Comparison of ENCODE assay signal across 20 mouse cellular contexts in genomic region chr4:136063143-136063542, GRCm38 (mm10).
"Had no signal": no experiment of that assay in that cellular context is flagged by ENCODE, and none has a peak within 500 bp of the region (broad histone marks: within the 10 kb centered on the region; RNA-seq: fewer than 3 reads in every experiment).

No protein-coding gene starts in this region.

- H3K27ac ChIP-seq: limb, embryonic 10.5 days; limb, embryonic 13.5 days; liver, embryonic 13.5 days; lung, embryonic 15.5 days; midbrain, embryonic 10.5 days; midbrain, embryonic 13.5 days; stomach, postnatal 0 days had no signal

- H3K27me3 ChIP-seq: limb, embryonic 13.5 days; lung, embryonic 15.5 days; midbrain, embryonic 13.5 days had no signal

- H3K9me3 ChIP-seq: limb, embryonic 10.5 days; limb, embryonic 13.5 days; liver, embryonic 13.5 days; lung, embryonic 15.5 days; midbrain, embryonic 13.5 days had no signal

- H3K4me2 ChIP-seq: limb, embryonic 13.5 days; liver, embryonic 13.5 days; lung, embryonic 15.5 days; midbrain, embryonic 13.5 days had no signal

- ATAC-seq: midbrain, embryonic 13.5 days; midbrain, embryonic 16.5 days had no signal

- H3K36me3 ChIP-seq: limb, embryonic 10.5 days; limb, embryonic 13.5 days; liver, embryonic 13.5 days; lung, embryonic 15.5 days; midbrain, embryonic 10.5 days; midbrain, embryonic 13.5 days had no signal

- DNase-seq: kidney, adult 18-20 months; kidney, adult 9 months; kidney, postnatal 14 days; kidney, postnatal 4 days; liver, embryonic 13.5 days; lung, adult 18-20 months; lung, postnatal 10 days; lung, postnatal 36 days; thymus, adult 2 months; thymus, postnatal 14 days; thymus, postnatal 4 days had no signal

- H3K9ac ChIP-seq: limb, embryonic 13.5 days; liver, embryonic 13.5 days; lung, embryonic 15.5 days; midbrain, embryonic 13.5 days had no signal

- H3K4me3 ChIP-seq: limb, embryonic 10.5 days; limb, embryonic 13.5 days; liver, embryonic 13.5 days; lung, embryonic 15.5 days; megakaryocyte, embryonic 14.5 days; midbrain, embryonic 10.5 days; midbrain, embryonic 13.5 days; myocyte had no signal

- H3K4me1 ChIP-seq: limb, embryonic 10.5 days; limb, embryonic 13.5 days; liver, embryonic 13.5 days; lung, embryonic 15.5 days; megakaryocyte, embryonic 14.5 days; midbrain, embryonic 10.5 days; midbrain, embryonic 13.5 days had no signal
